Mouse (Mus musculus) heart, postnatal 0 days (tissue): ENCODE results near the gene 4930452B06Rik.

Experiments
- CTCF ChIP-seq: IDR thresholded peaks from 2 replicates; pipeline ENCODE4 v1.5.1; 2016; ENCODE audit warnings: antibody characterized with exemption, control low read depth, low read depth
- EP300 ChIP-seq: IDR thresholded peaks from 2 replicates; pipeline ENCODE4 v1.6.1; 2016; ENCODE audit warnings: antibody characterized with exemption, low read depth

DNA sequence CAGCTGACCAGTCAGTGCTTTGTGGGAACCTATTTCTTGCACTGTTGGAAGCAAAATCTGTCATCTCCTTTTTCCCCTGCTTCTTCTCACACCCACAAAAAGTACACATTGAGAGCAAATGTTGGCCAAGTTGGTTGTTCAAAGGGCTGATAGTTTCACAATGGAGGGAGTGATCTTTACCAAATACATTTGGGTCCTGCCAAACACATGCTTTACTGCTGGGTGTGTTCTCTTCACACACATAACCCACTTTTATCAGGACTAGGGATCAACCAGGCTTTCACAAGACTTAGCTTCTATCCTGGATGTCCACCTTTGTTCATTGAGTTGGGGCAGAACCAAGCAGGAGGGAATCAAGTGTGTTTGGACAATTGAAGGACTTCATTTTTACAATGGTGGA, 267.5 kb downstream of the 4930452B06Rik start:
- TF ChIP-seq CTCF (no peak), EP300 (no peak)
